Mouse (Mus musculus): ENCODE data around the gene Zyg11a.

GRCm38 (mm10) chr4:108196277-108196855 lies 21.5 kb downstream of the Zyg11a start:
- no peak for TF ChIP-seq CTCF (IDR thresholded peaks at IDR 0.05; ENCODE audit: low read depth)
- TF ChIP-seq EP300 (IDR thresholded peaks at IDR 0.05; ENCODE audit: low read depth): no peak

All from liver, embryonic 14.5 days (tissue).